Mouse (Mus musculus): Measurements from ENCODE around the gene Thap7. TPM values are rescaled to one million over a fixed set of nuclear protein-coding genes. Genes with fewer than 3 reads are reported as not detected.

The Thap7 gene
- total and polyA plus RNA-seq, 2 experiments from 2014 or later, result 28.8 to 49.2 TPM

GRCm38 (mm10) chr16:17564221-17564620 lies 33.3 kb upstream of the Thap7 start:
- Histone ChIP-seq H3K4me1 (ENCODE audit: control insufficient read depth, insufficient read depth) (peaks cover 7% of the 10 kb centered on the region; the same call in 1 of the 2 replicates), H3K4me2 (ENCODE audit: low read depth, low read length) (no peak overlapping the region), H3K27ac (ENCODE audit: low read depth) (no peak overlapping the region), H3K4me3 (ENCODE audit: low read depth, low read length) (no peak overlapping the region), H3K9me3 (replicated peaks; ENCODE audit: control insufficient read depth, low read length) (no peaks in the 10 kb centered on the region), H3K27me3 (ENCODE audit: control insufficient read depth, insufficient read depth, low read length) (0 out of 2 replicates have a peak, but pooled peaks cover 15% of the 10 kb centered on the region), H3K9ac (replicated peaks; ENCODE audit: low read depth, low read length) (no peak overlapping the region), H3K36me3 (replicated peaks; ENCODE audit: control insufficient read depth, insufficient read depth, low read length) (no peaks in the 10 kb centered on the region)
- DNase-seq (ENCODE audit: low spot score) (no peak), ATAC-seq (ENCODE audit: insufficient read depth, low read depth) (no peak)
- TF ChIP-seq EP300 (IDR thresholded peaks at IDR 0.05; ENCODE audit: low read depth) (no peak), CTCF (IDR thresholded peaks at IDR 0.05; ENCODE audit: low read depth) (no peak)
- 59% methylated on average over 2 of the region's 2 CpGs for WGBS

- no peak for ATAC-seq (ENCODE audit: insufficient read depth, low read depth)
- 45% methylated on average over 1 of the region's 1 CpGs for WGBS
- Histone ChIP-seq H3K27me3 (ENCODE audit: control insufficient read depth, insufficient read depth, low read length) (0 out of 2 replicates have a peak, but pooled peaks cover 15% of the 10 kb centered on the region), H3K4me3 (ENCODE audit: low read depth, low read length) (no peak overlapping the region), H3K4me2 (ENCODE audit: low read depth, low read length) (no peak overlapping the region), H3K9ac (replicated peaks; ENCODE audit: low read depth, low read length) (no peak overlapping the region), H3K4me1 (ENCODE audit: control insufficient read depth, insufficient read depth) (peaks cover 7% of the 10 kb centered on the region; the same call in 1 of the 2 replicates), H3K36me3 (replicated peaks; ENCODE audit: control insufficient read depth, insufficient read depth, low read length) (no peaks in the 10 kb centered on the region), H3K27ac (ENCODE audit: low read depth) (no peak overlapping the region), H3K9me3 (replicated peaks; ENCODE audit: control insufficient read depth, low read length) (no peaks in the 10 kb centered on the region)
- DNase-seq (ENCODE audit: low spot score), result no peak
- no peak for TF ChIP-seq EP300 (IDR thresholded peaks at IDR 0.05; ENCODE audit: low read depth)
- no peak for TF ChIP-seq CTCF (IDR thresholded peaks at IDR 0.05; ENCODE audit: low read depth)
Observed at GRCm38 (mm10) chr16:17563580-17563979, 32.6 kb upstream of the Thap7 start.

GRCm38 (mm10) chr16:17561751-17562208 lies 30.8 kb upstream of the Thap7 start, which contains the start of gene P2rx6:
P2rx6 (plus strand) TSS chr16:17561885.
- Histone ChIP-seq H3K9me3 (replicated peaks; ENCODE audit: control insufficient read depth, low read length) (no peaks in the 10 kb centered on the region), H3K27ac (ENCODE audit: low read depth) (peak within 1 kb of the TSS; percentile 14; the same call in 1 of the 2 replicates), H3K4me1 (ENCODE audit: control insufficient read depth, insufficient read depth) (peaks cover 11% of the 10 kb centered on the region; the same call in 1 of the 2 replicates), H3K9ac (replicated peaks; ENCODE audit: low read depth, low read length) (peak within 1 kb of the TSS; percentile 36), H3K36me3 (replicated peaks; ENCODE audit: control insufficient read depth, insufficient read depth, low read length) (no peaks in the 10 kb centered on the region), H3K27me3 (ENCODE audit: control insufficient read depth, insufficient read depth, low read length) (0 out of 2 replicates have a peak, but pooled peaks cover 11% of the 10 kb centered on the region), H3K4me3 (ENCODE audit: low read depth, low read length) (peak within 1 kb of the TSS; percentile 33), H3K4me2 (ENCODE audit: low read depth, low read length) (peak within 1 kb of the TSS; percentile 68)
- DNase-seq (ENCODE audit: low spot score) (peak; percentile 67), ATAC-seq (ENCODE audit: insufficient read depth, low read depth) (peak; percentile 66)
- no peak for TF ChIP-seq EP300 (IDR thresholded peaks at IDR 0.05; ENCODE audit: low read depth)
- 1% methylated on average over 10 of the region's 10 CpGs for WGBS

- H3K9me3 ChIP-seq (replicated peaks; ENCODE audit: control insufficient read depth, low read length), result no peaks in the 10 kb centered on the region
- peak; percentile 77 for DNase-seq (ENCODE audit: low spot score)
- H3K9ac ChIP-seq (replicated peaks; ENCODE audit: low read depth, low read length), result peak within 1 kb of the TSS; percentile 36
- peaks cover 11% of the 10 kb centered on the region; the same call in 1 of the 2 replicates for H3K4me1 ChIP-seq (ENCODE audit: control insufficient read depth, insufficient read depth)
- 0 out of 2 replicates have a peak, but pooled peaks cover 11% of the 10 kb centered on the region for H3K27me3 ChIP-seq (ENCODE audit: control insufficient read depth, insufficient read depth, low read length)
- peak; percentile 81 for ATAC-seq (ENCODE audit: insufficient read depth, low read depth)
- WGBS, result 3% methylated on average over 22 of the region's 22 CpGs
- TF ChIP-seq EP300 (IDR thresholded peaks at IDR 0.05; ENCODE audit: low read depth) (no peak), CTCF (IDR thresholded peaks at IDR 0.05; ENCODE audit: low read depth) (no peak)
- peak within 1 kb of the TSS; percentile 14; the same call in 1 of the 2 replicates for H3K27ac ChIP-seq (ENCODE audit: low read depth)
- peak within 1 kb of the TSS; percentile 68 for H3K4me2 ChIP-seq (ENCODE audit: low read depth, low read length)
- no peaks in the 10 kb centered on the region for H3K36me3 ChIP-seq (replicated peaks; ENCODE audit: control insufficient read depth, insufficient read depth, low read length)
- H3K4me3 ChIP-seq (ENCODE audit: low read depth, low read length), result peak within 1 kb of the TSS; percentile 33
Observed at GRCm38 (mm10) chr16:17561128-17561750, 30.3 kb upstream of the Thap7 start, which contains the start of gene Lrrc74b. Lrrc74b (minus strand) TSS chr16:17561247.

GRCm38 (mm10) chr16:17559396-17560027 lies 28.6 kb upstream of the Thap7 start:
- Histone ChIP-seq H3K9me3 (replicated peaks; ENCODE audit: control insufficient read depth, low read length) (no peaks in the 10 kb centered on the region), H3K4me3 (ENCODE audit: low read depth, low read length) (no peak overlapping the region), H3K27ac (ENCODE audit: low read depth) (no peak overlapping the region), H3K27me3 (ENCODE audit: control insufficient read depth, insufficient read depth, low read length) (0 out of 2 replicates have a peak, but pooled peaks cover 11% of the 10 kb centered on the region), H3K4me2 (ENCODE audit: low read depth, low read length) (no peak overlapping the region; the same call in 1 of the 2 replicates), H3K4me1 (ENCODE audit: control insufficient read depth, insufficient read depth) (peaks cover 20% of the 10 kb centered on the region), H3K9ac (replicated peaks; ENCODE audit: low read depth, low read length) (no peak overlapping the region), H3K36me3 (replicated peaks; ENCODE audit: control insufficient read depth, insufficient read depth, low read length) (no peaks in the 10 kb centered on the region)
- TF ChIP-seq EP300 (IDR thresholded peaks at IDR 0.05; ENCODE audit: low read depth) (no peak), CTCF (IDR thresholded peaks at IDR 0.05; ENCODE audit: low read depth) (no peak)
- ATAC-seq (ENCODE audit: insufficient read depth, low read depth), result no peak
- DNase-seq (ENCODE audit: low spot score), result no peak
- 71% methylated on average over 9 of the region's 9 CpGs for WGBS

Data from heart, postnatal 0 days (tissue).